Mouse (Mus musculus) bone marrow macrophage, adult 2 months (primary cell): ENCODE measurements around the gene Orm1. TPM values are rescaled to one million over a fixed set of nuclear protein-coding genes. Genes with fewer than 3 reads are reported as not detected.
A peak's percentile ranks its signal among the peaks of the same experiment; 100 is the strongest.

Experiments
- H3K27ac ChIP-seq: 2 replicates; pipeline ENCODE4 v1.5.1; 2012; ENCODE audit warnings: low read depth, low read length; ENCODE audit not compliant: insufficient read depth
- H3K4me1 ChIP-seq: 2 replicates; pipeline ENCODE4 v1.6.1; 2012; ENCODE audit warnings: low read length; ENCODE audit not compliant: control insufficient read depth, insufficient read depth
- H3K4me3 ChIP-seq: 2 replicates; pipeline ENCODE4 v1.5.1; 2012; ENCODE audit warnings: mild to moderate bottlenecking, low read length, moderate library complexity; ENCODE audit not compliant: insufficient read depth
- CTCF ChIP-seq: IDR thresholded peaks from 2 replicates; pipeline ENCODE4 v1.5.1; 2012; ENCODE audit warnings: low read depth, mild to moderate bottlenecking, low read length, moderate library complexity
- POLR2A ChIP-seq: IDR thresholded peaks from 2 replicates; pipeline ENCODE4 v1.6.1; 2012; ENCODE audit warnings: mild to moderate bottlenecking, low read depth, low read length, borderline replicate concordance
- polyA plus RNA-seq: library from polyadenylated mRNA; stranded (reverse); fragments of >200 nt; gene quantifications from 2 replicates; pipeline ENCODE4 v1.2.4, GENCODE M21; 2012; ENCODE audit not compliant: missing spikeins, insufficient read depth, insufficient read length

Orm1 gene
- polyA plus RNA-seq, 1 experiment = not detected

GRCm38 (mm10) chr4:63348524-63348923 is 4.2 kb downstream of the Orm1 start:
- no peak overlapping the region for H3K4me3 ChIP-seq
- TF ChIP-seq POLR2A (no peak), CTCF (no peak)
- peaks cover 20% of the 10 kb centered on the region for H3K4me1 ChIP-seq
- no peak overlapping the region for H3K27ac ChIP-seq

GRCm38 (mm10) chr4:63355877-63356665 is 11.7 kb downstream of the Orm1 start, which contains the start of gene Orm3:
Gene Orm3, plus strand, starts transcription at chr4:63356162.
- Histone ChIP-seq H3K4me1 (peaks cover 45% of the 10 kb centered on the region), H3K27ac (no peak within 1 kb of the TSS), H3K4me3 (no peak within 1 kb of the TSS)
- no peak for TF ChIP-seq CTCF
- no peak for TF ChIP-seq POLR2A

DNA sequence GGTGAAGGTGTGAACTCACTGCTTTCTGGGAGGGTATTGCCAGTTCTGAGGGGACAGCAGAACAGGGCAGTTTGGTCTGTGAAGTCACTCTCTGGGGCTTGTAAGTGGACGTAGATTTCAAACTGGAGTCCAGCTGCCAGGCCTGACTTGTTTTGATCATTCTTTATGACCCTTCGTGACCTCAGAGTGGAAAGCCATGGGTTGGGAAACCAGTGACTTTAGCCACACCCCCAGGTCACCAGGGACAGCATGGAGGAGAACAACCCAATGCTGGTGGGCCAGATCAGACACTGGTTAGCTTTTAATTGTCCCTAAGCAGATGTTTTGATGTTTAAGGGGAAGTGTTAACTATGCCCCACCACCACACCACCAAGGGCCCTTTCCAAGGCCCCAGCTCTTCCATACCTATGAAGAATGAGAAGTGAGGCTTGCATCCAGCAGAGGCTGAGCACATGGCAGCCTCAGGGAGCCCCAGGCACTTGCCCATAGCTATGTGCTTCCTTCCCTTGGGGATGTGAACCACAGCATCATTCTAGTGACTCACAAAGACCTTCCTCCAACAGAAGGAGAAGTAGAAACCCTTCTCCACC is 12.7 kb downstream of the Orm1 start:
- TF ChIP-seq CTCF (no peak), POLR2A (no peak)
- H3K4me1 ChIP-seq = peaks cover 52% of the 10 kb centered on the region
- no peak overlapping the region for H3K27ac ChIP-seq
- no peak overlapping the region for H3K4me3 ChIP-seq

DNA sequence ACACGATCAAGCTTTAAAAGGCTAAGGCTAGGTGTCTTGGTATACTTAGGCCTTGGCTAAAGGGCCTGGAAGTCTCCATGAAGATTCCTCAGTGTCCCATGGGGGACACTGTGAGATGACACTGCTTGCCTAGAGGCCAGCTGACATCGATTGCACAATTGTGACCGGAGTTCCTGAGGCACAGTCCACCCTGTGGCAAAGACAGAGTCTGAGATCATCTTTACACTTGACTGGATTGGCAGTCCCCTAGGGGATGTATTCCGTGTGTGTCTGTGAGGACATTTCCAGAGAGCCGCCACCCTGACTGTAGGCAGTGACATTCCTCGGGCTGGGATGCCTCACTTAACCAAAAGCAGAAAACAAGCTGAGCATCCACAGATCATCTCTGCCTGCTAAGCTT is 15.5 kb downstream of the Orm1 start:
- H3K4me1 ChIP-seq = peaks cover 47% of the 10 kb centered on the region
- TF ChIP-seq POLR2A (no peak), CTCF (no peak)
- H3K27ac ChIP-seq = no peak overlapping the region
- H3K4me3 ChIP-seq = no peak overlapping the region

DNA sequence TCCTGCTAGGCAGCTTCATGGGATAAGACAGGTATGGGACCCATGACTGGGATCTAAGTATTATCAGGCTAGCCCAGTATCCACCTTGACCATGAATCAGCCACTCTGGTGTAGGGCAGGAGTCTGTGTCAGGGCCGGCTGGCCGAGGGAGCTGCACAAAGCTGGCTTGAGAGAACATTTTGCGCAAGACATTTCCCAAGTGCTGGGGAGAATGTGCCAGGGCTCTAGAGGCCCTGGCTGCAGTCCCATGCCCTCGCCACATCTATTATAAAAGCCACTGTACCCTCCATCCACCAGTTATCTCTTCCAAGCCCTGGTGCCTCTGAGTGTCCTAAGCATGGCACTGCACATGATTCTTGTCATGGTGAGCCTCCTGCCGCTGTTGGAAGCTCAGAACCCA is 17.8 kb downstream of the Orm1 start, which contains the start of gene Orm2:
Gene Orm2 (plus strand): TSS at position 300 of the 400 bp plus-strand sequence.
- H3K27ac ChIP-seq = no peak within 1 kb of the TSS
- peaks cover 39% of the 10 kb centered on the region for H3K4me1 ChIP-seq
- no peak for TF ChIP-seq POLR2A
- TF ChIP-seq CTCF = no peak
- H3K4me3 ChIP-seq = no peak within 1 kb of the TSS

- Histone ChIP-seq H3K4me1 (peaks cover 16% of the 10 kb centered on the region), H3K4me3 (no peak overlapping the region), H3K27ac (no peak overlapping the region)
- TF ChIP-seq CTCF (peak; percentile 71), POLR2A (no peak)
These were observed 24.2 kb downstream of the Orm1 start for GRCm38 (mm10) chr4:63368577-63368976.

DNA sequence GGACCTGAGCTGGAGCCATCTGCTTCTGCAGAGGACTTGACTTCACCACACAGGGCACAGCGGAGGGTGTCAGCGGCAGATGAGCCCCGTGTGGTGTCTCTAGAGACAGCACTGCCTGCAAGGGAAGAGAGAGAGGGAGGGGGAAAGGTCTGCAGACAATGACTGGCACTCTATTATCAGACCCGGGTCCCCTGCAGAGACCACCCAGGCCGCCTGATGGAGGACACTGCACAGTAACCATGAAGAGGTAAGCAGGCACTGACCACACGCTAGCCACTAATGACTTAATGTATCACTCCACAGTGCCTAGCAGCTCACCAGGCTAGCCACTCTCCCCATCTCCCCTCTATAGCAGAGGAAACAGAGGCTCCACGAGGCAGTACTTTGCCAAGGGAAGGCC is 26.5 kb downstream of the Orm1 start:
- H3K27ac ChIP-seq = no peak overlapping the region
- peaks cover 17% of the 10 kb centered on the region for H3K4me1 ChIP-seq
- H3K4me3 ChIP-seq = no peak overlapping the region
- no peak for TF ChIP-seq CTCF
- TF ChIP-seq POLR2A = no peak

- H3K4me3 ChIP-seq = no peak overlapping the region
- H3K4me1 ChIP-seq = peaks cover 9% of the 10 kb centered on the region
- TF ChIP-seq POLR2A (no peak), CTCF (peak; percentile 49)
- no peak overlapping the region for H3K27ac ChIP-seq
These were observed 27.5 kb downstream of the Orm1 start for GRCm38 (mm10) chr4:63371890-63372289.

GRCm38 (mm10) chr4:63373404-63373803 is 29.0 kb downstream of the Orm1 start:
- no peak overlapping the region for H3K27ac ChIP-seq
- H3K4me1 ChIP-seq = peaks cover 9% of the 10 kb centered on the region
- TF ChIP-seq CTCF (no peak), POLR2A (no peak)
- no peak overlapping the region for H3K4me3 ChIP-seq

DNA sequence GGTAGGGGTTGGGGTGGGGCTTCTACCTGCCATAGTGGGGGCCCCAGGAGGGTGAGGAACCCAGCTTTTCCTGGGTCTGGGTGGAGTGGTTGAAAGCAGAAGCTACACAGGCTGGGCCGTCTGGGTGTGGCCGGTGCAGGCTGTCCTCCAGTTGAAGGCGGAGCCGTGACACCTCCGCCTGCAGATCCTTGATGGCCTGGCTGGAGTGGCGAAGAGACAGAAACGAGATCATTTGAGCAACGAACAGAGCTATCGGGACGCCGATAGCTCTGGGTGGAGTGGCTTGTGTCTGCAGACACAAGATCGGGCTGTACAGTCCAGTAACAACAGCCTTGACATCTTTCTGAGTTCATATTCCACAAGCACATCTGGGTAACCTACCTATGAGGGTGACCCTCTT is 30.0 kb downstream of the Orm1 start:
- H3K4me3 ChIP-seq = no peak overlapping the region
- no peak for TF ChIP-seq POLR2A
- TF ChIP-seq CTCF = no peak
- H3K4me1 ChIP-seq = peaks cover 9% of the 10 kb centered on the region
- H3K27ac ChIP-seq = no peak overlapping the region

DNA sequence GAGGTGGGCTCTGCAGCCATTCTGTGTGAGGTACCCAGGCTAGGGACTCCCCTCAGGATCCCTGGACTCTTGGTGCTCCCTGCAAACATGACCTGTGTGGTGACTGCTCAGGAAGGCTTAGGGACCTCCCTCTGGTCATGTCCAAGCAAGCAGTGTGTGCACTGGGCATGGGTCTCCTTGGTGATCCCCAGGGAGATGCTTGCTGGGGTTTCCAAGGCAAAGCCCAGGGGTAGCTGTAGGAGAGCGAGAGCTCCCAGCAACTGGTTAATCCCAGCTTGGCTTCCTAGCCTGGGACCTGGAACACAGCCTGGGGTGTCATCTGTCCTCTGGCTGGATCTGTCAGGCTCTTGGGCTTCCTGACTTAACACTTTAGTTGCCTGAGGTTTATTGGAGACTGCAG is 31.0 kb downstream of the Orm1 start:
- TF ChIP-seq POLR2A (no peak), CTCF (no peak)
- H3K4me1 ChIP-seq = peaks cover 9% of the 10 kb centered on the region
- H3K4me3 ChIP-seq = no peak overlapping the region
- H3K27ac ChIP-seq = no peak overlapping the region
